ENCODE assay signal across 7 mouse cellular contexts in the genomic region with DNA sequence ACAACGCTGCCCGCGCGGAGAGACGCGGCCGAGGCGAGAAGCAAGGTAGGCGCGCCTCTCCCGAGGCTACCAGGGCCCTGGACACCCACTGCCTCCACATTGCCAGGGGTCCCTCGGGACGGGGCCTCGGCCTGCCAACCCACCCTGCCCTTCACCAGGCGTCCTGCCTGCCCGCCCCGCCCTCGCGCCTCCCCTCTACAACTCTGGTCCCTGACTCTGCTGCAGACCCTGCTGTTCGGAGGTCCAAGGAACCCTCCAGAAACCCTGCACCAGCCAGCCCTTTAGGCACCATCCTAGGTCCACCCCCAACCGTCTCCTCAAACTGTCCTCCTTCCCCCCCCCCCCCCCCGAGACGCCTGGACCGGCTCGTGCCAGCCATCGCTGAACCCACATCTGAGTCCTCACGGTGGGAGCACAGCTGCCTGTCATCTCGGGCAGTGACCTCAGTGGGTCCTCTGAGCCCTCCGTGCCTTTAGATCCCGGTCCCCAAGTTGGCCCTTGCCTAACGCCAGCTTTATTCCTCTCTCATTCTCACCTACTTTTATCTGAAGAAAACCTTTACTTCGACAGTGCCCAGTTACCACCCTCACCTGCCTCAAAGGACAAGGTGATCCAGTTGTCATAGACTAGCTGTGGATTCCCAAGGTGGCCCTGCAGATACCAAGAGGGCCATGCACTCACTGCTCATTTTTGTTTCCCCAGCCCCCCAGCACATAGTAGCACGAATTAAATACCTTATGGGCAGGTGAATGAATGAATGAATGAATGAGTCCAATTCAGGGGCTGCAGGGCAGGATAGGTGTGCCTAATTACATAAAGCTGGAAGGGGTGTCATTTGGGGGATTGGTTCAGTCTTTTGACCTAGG. TPM values are rescaled to one million over a fixed set of nuclear protein-coding genes. Genes with fewer than 3 reads are reported as not detected.
DNase-seq lines count a peak whose midpoint lies in the region; ATAC-seq and TF ChIP-seq lines count a peak whose summit lies in the region.

No protein-coding gene starts in this region.

- peak; percentile 63 for ATAC-seq in lung, postnatal 0 days
- ATAC-seq in forebrain, embryonic 12.5 days (ENCODE audit: low FRiP score): peak; percentile 80; the same call in 1 of the 2 replicates
- ATAC-seq in limb, embryonic 12.5 days (ENCODE audit: insufficient number of reproducible peaks, insufficient read depth, low FRiP score, low TSS enrichment, low read depth): peak; percentile 78
- peak; percentile 63 for ATAC-seq in stomach, embryonic 15.5 days (ENCODE audit: insufficient read depth, low FRiP score, low read depth)
- no peak for ATAC-seq in activated CD4-positive, CD25-positive, alpha-beta regulatory T cell, adult 4 months

- WGBS in lung, postnatal 0 days: 4% methylated on average over 17 of the region's 33 CpGs
- WGBS in forebrain, embryonic 12.5 days: 6% methylated on average over 29 of the region's 33 CpGs
- WGBS in limb, embryonic 12.5 days: 7% methylated on average over 27 of the region's 33 CpGs
- 5% methylated on average over 29 of the region's 33 CpGs for WGBS in stomach, embryonic 15.5 days

- H3K4me3 ChIP-seq in lung, postnatal 0 days (ENCODE audit: low read depth, low read length): peak overlapping the region; percentile 77
- H3K4me3 ChIP-seq in forebrain, embryonic 12.5 days (replicated peaks): peak overlapping the region; percentile 59
- peak overlapping the region; percentile 67 for H3K4me3 ChIP-seq in limb, embryonic 12.5 days (replicated peaks)
- peak overlapping the region; percentile 80 for H3K4me3 ChIP-seq in stomach, embryonic 15.5 days (replicated peaks)

- H3K4me1 ChIP-seq in lung, postnatal 0 days (ENCODE audit: insufficient read depth, low read depth, low read length): peaks cover 7% of the 10 kb centered on the region
- peaks cover 18% of the 10 kb centered on the region for H3K4me1 ChIP-seq in forebrain, embryonic 12.5 days
- H3K4me1 ChIP-seq in limb, embryonic 12.5 days (replicated peaks): peaks cover 10% of the 10 kb centered on the region
- peaks cover 11% of the 10 kb centered on the region for H3K4me1 ChIP-seq in stomach, embryonic 15.5 days

- intact Hi-C loops in left cerebral cortex, postnatal 4 days (cut with DNase I): no loop called here

- peak overlapping the region; percentile 85 for H3K4me2 ChIP-seq in lung, postnatal 0 days (replicated peaks; ENCODE audit: low read depth, low read length)
- peak overlapping the region; percentile 67 for H3K4me2 ChIP-seq in forebrain, embryonic 12.5 days
- peak overlapping the region; percentile 85 for H3K4me2 ChIP-seq in limb, embryonic 12.5 days
- peak overlapping the region; percentile 89 for H3K4me2 ChIP-seq in stomach, embryonic 15.5 days

- H3K9me3 ChIP-seq in lung, postnatal 0 days (ENCODE audit: low read length): no peaks in the 10 kb centered on the region
- no peaks in the 10 kb centered on the region for H3K9me3 ChIP-seq in forebrain, embryonic 12.5 days
- H3K9me3 ChIP-seq in limb, embryonic 12.5 days: no peaks in the 10 kb centered on the region
- H3K9me3 ChIP-seq in stomach, embryonic 15.5 days: no peaks in the 10 kb centered on the region

- peak overlapping the region; percentile 96 for H3K27ac ChIP-seq in lung, postnatal 0 days (ENCODE audit: low read length)
- peak overlapping the region; percentile 27 for H3K27ac ChIP-seq in forebrain, embryonic 12.5 days
- no peak overlapping the region for H3K27ac ChIP-seq in limb, embryonic 12.5 days
- H3K27ac ChIP-seq in stomach, embryonic 15.5 days: peak overlapping the region; percentile 68

- TF ChIP-seq EP300 in lung, postnatal 0 days (IDR thresholded peaks at IDR 0.05): no peak

- H3K27me3 ChIP-seq in lung, postnatal 0 days (replicated peaks; ENCODE audit: insufficient read depth, low read length): no peaks in the 10 kb centered on the region
- peaks cover 12% of the 10 kb centered on the region for H3K27me3 ChIP-seq in forebrain, embryonic 12.5 days
- H3K27me3 ChIP-seq in limb, embryonic 12.5 days: peaks cover 27% of the 10 kb centered on the region
- H3K27me3 ChIP-seq in stomach, embryonic 15.5 days (replicated peaks): no peaks in the 10 kb centered on the region

- peak; percentile 67 for DNase-seq in lung, postnatal 0 days (ENCODE audit: low spot score)
- no peak for DNase-seq in lung, postnatal 25 days (ENCODE audit: low spot score)
- no peak for DNase-seq in left cerebral cortex, postnatal 4 days

- peak overlapping the region; percentile 91 for H3K9ac ChIP-seq in lung, postnatal 0 days (replicated peaks; ENCODE audit: low read depth)
- H3K9ac ChIP-seq in forebrain, embryonic 12.5 days: peak overlapping the region; percentile 66
- peak overlapping the region; percentile 75 for H3K9ac ChIP-seq in limb, embryonic 12.5 days (replicated peaks)
- H3K9ac ChIP-seq in stomach, embryonic 15.5 days: peak overlapping the region; percentile 77

- TF ChIP-seq CTCF in lung, postnatal 0 days (IDR thresholded peaks at IDR 0.05): no peak

- no peaks in the 10 kb centered on the region for H3K36me3 ChIP-seq in lung, postnatal 0 days (ENCODE audit: insufficient read depth, low read length)
- no peaks in the 10 kb centered on the region for H3K36me3 ChIP-seq in forebrain, embryonic 12.5 days (replicated peaks)
- no peaks in the 10 kb centered on the region for H3K36me3 ChIP-seq in limb, embryonic 12.5 days
- H3K36me3 ChIP-seq in stomach, embryonic 15.5 days: no peaks in the 10 kb centered on the region

RNA-seq across cellular contexts. Expression of gene Rusc2, which starts 0.6 kb away (rescaled TPM):
- polyA plus RNA-seq in lung, postnatal 0 days (2015; fragmentation: Nextera tagmentation; extraction: Ambion mirVana): 22.2 and 23.4 TPM in 2 replicates
- 37.6 and 44.9 TPM in 2 replicates for polyA plus RNA-seq in forebrain, embryonic 12.5 days (2016; fragmentation: Nextera tagmentation; extraction: Ambion mirVana)
- 8.0 and 14.3 TPM in 2 replicates for polyA plus RNA-seq in limb, embryonic 12.5 days (2016; fragmentation: Nextera tagmentation; extraction: Ambion mirVana)
- polyA plus RNA-seq in stomach, embryonic 15.5 days (2015; fragmentation: Nextera tagmentation; extraction: Ambion mirVana): 16.3 and 17.2 TPM in 2 replicates
- polyA plus RNA-seq in activated CD4-positive, CD25-positive, alpha-beta regulatory T cell, adult 4 months (2017; shearing (Covaris generic)): not detected
- 100 to 1,000 TPM; 185 to 188 TPM for total RNA-seq in left cerebral cortex, postnatal 4 days (2021)

RNA-seq across cellular contexts. Expression of gene Fam166b, which starts 46.5 kb away (rescaled TPM):
- polyA plus RNA-seq in lung, postnatal 0 days (2015; fragmentation: Nextera tagmentation; extraction: Ambion mirVana): 4.6 and 6.8 TPM in 2 replicates
- 0.23 TPM in 1 of 2 replicates, not detected in the other for polyA plus RNA-seq in forebrain, embryonic 12.5 days (2016; fragmentation: Nextera tagmentation; extraction: Ambion mirVana)
- polyA plus RNA-seq in limb, embryonic 12.5 days (2016; fragmentation: Nextera tagmentation; extraction: Ambion mirVana): 0.24 TPM in 1 of 2 replicates, not detected in the other
- polyA plus RNA-seq in stomach, embryonic 15.5 days (2015; fragmentation: Nextera tagmentation; extraction: Ambion mirVana): 0.22 TPM in 1 of 2 replicates, not detected in the other
- not detected for polyA plus RNA-seq in activated CD4-positive, CD25-positive, alpha-beta regulatory T cell, adult 4 months (2017; shearing (Covaris generic))
- total RNA-seq in left cerebral cortex, postnatal 4 days (2021): 1 to 10 TPM; 1.0 to 1.3 TPM

RNA-seq across cellular contexts. Expression of gene Tesk1, which starts 59.4 kb away (rescaled TPM):
- polyA plus RNA-seq in lung, postnatal 0 days (2015; fragmentation: Nextera tagmentation; extraction: Ambion mirVana): 7.3 and 8.0 TPM in 2 replicates
- polyA plus RNA-seq in forebrain, embryonic 12.5 days (2016; fragmentation: Nextera tagmentation; extraction: Ambion mirVana): 10.5 and 12.6 TPM in 2 replicates
- polyA plus RNA-seq in limb, embryonic 12.5 days (2016; fragmentation: Nextera tagmentation; extraction: Ambion mirVana): 13.3 TPM in 2 replicates
- polyA plus RNA-seq in stomach, embryonic 15.5 days (2015; fragmentation: Nextera tagmentation; extraction: Ambion mirVana): 6.2 and 7.4 TPM in 2 replicates
- 1 to 10 TPM in 1 of 2 experiments, under 1 TPM in 1; 0.48 to 1.1 TPM for polyA plus RNA-seq in activated CD4-positive, CD25-positive, alpha-beta regulatory T cell, adult 4 months (2017; shearing (Covaris generic))
- 100 to 1,000 TPM; 106 to 108 TPM for total RNA-seq in left cerebral cortex, postnatal 4 days (2021)
